Mouse (Mus musculus) heart, postnatal 36 days (tissue): Measurements from ENCODE around the gene Med29. TPM values are rescaled to one million over a fixed set of nuclear protein-coding genes. Genes with fewer than 3 reads are reported as not detected.

Source experiments
- DNase-seq, 2 experiments: peaks; one replicate each; pipeline ENCODE4 v3.0.0; 2021 to 2022
- intact Hi-C: fragments of 180-260 bp; cut with DNase I; formaldehyde crosslinking; loops from one replicate; pipeline ENCODE4 v1.15.1; 2025
- total RNA-seq, 2 experiments: library from RNA; stranded (reverse); gene quantifications; 2 replicates each; pipeline ENCODE4 v1.2.3; 2021

Med29 gene
- total RNA-seq, 2 experiments from 2014 or later, result 18.2 to 20.1 TPM

GRCm38 (mm10) chr7:28360291-28360690 lies 32.2 kb downstream of the Med29 start:
- DNase-seq, result no peak
- intact Hi-C loops, result no loop called here

GRCm38 (mm10) chr7:28359854-28360253 lies 32.7 kb downstream of the Med29 start:
- DNase-seq, result no peak
- intact Hi-C loops, result no loop called here

- intact Hi-C loops, result no loop called here
- no peak for DNase-seq
These were observed 34.1 kb downstream of the Med29 start for GRCm38 (mm10) chr7:28358431-28358830.

GRCm38 (mm10) chr7:28357984-28358383 lies 34.5 kb downstream of the Med29 start:
- no peak for DNase-seq
- intact Hi-C loops, result no loop called here

GRCm38 (mm10) chr7:28356981-28357380 lies 35.5 kb downstream of the Med29 start:
- intact Hi-C loops, result no loop called here
- DNase-seq, result peak; percentile 55 to 61

GRCm38 (mm10) chr7:28355221-28355620 lies 37.3 kb downstream of the Med29 start:
- intact Hi-C loops, result no loop called here
- no peak for DNase-seq

- no peak for DNase-seq
- intact Hi-C loops, result no loop called here
These were observed 37.9 kb downstream of the Med29 start for GRCm38 (mm10) chr7:28354596-28354995.

- DNase-seq, result no peak
- intact Hi-C loops, result no loop called here
These were observed 38.4 kb downstream of the Med29 start for GRCm38 (mm10) chr7:28354113-28354581.

GRCm38 (mm10) chr7:28353267-28353666 lies 39.2 kb downstream of the Med29 start:
- intact Hi-C loops, result no loop called here
- DNase-seq, result no peak

GRCm38 (mm10) chr7:28351676-28352191 lies 40.8 kb downstream of the Med29 start:
- intact Hi-C loops, result loop anchor here (2.0 kb wide), 1 partner anchor 19 kb away; no protein-coding TSS in a partner anchor
- DNase-seq, result no peak

GRCm38 (mm10) chr7:28350155-28350883 lies 42.2 kb downstream of the Med29 start, which contains the start of gene Rps16:
Gene Rps16 (plus strand): TSS chr7:28350652.
- DNase-seq, result peak; percentile 99
- intact Hi-C loops, result loop anchor here (2.0 kb wide), 1 partner anchor 20 kb away; no protein-coding TSS in a partner anchor

- DNase-seq, result no peak
- intact Hi-C loops, result no loop called here
These were observed 43.9 kb downstream of the Med29 start for GRCm38 (mm10) chr7:28348601-28349000.

- intact Hi-C loops, result no loop called here
- no peak for DNase-seq
These were observed 44.8 kb downstream of the Med29 start for GRCm38 (mm10) chr7:28347746-28348145.

GRCm38 (mm10) chr7:28344637-28345036 lies 47.9 kb downstream of the Med29 start:
- peak; percentile 64 to 79 for DNase-seq
- intact Hi-C loops, result no loop called here

GRCm38 (mm10) chr7:28341381-28341780 lies 51.1 kb downstream of the Med29 start:
- intact Hi-C loops, result no loop called here

GRCm38 (mm10) chr7:28339213-28339917 lies 53.1 kb downstream of the Med29 start:
- intact Hi-C loops, result loop anchor here (5.0 kb wide), 1 partner anchor 62 kb away; the partner anchor contains the start of gene Eid2b
- DNase-seq, result peak; percentile 61 to 67

More at GRCm38 (mm10) chr7:28341381-28341780, 51.1 kb downstream of the Med29 start:
- DNase-seq, result no peak

GRCm38 (mm10) chr7:28338108-28338998 lies 54.2 kb downstream of the Med29 start, which contains the start of gene Supt5:
Gene Supt5 (minus strand): TSS chr7:28338746.
- intact Hi-C loops, result loop anchor here (5.0 kb wide), 1 partner anchor 61 kb away; the partner anchor contains the start of gene Eid2b
- peak; percentile 96 to 97 for DNase-seq
